Mouse (Mus musculus) telencephalon, adult 2 months (tissue): ENCODE data around the gene Crocc2.
A peak's percentile ranks its signal among the peaks of the same experiment; 100 is the strongest.

Experiments
- DNase-seq: peaks from one replicate; pipeline ENCODE4 v3.0.0-alpha.2; 2011; ENCODE audit warnings: low read depth, low spot score

Gene Crocc2

DNA sequence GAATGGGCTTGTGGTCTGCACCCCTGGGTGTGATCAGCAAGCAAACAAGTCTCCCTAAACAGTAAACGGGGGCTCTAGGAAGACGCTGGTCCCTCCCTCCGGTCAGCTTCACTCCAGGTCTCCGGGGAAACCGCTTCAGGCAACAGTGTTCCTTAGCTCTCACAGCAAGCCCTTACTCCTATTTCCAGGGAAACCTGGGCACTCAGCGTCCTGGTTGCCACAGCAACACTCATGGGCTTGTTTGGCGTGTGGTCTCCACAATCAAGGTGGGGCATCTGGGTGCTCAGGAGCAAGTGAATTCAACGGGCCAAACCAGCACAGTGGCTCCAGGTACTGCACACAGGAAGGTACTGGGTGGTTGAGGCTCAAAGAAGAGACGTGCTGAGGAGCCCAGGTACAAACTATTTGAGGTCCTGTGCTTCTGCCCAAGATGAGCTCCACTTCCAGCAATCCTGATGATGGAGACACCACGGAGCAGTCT lies at the start of gene Crocc2:
Gene Crocc2 (plus strand): TSS at position 431 of the 481 bp plus-strand sequence.
- DNase-seq, result no peak

GRCm38 (mm10) chr1:93118816-93119215 lies 49.7 kb upstream of the Crocc2 start:
- no peak for DNase-seq

DNA sequence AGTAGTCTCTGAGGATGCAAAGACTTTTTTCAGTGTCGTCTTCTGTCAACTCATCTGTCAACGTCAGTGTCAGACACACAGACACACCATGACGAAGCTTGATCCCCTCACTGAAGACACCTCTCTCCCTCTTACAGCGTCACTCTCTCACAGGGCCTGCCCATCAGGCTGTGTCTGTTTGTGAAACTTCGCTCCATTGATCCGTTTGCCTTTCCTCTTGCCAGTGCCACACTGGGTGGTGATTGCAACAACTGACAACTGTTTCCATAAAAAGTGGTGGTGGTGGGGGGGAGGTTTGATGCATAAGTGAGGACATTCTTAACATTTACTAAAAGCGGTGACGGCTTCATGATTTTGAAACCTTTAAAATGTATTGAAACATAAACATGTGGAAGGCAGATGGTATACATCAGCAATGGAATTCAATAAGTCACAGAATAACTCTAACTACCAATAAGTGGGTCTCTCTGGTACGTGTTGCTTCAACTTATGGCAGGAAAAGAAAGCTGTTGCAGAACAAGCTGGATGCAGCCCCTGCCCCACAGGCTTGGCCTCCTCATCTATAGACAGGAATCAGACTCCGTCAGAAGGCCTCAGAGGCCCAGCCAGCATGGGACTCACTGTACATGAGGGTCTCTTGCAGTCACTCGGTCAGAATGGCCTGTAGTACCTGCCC lies 45.2 kb upstream of the Crocc2 start:
- no peak for DNase-seq

DNA sequence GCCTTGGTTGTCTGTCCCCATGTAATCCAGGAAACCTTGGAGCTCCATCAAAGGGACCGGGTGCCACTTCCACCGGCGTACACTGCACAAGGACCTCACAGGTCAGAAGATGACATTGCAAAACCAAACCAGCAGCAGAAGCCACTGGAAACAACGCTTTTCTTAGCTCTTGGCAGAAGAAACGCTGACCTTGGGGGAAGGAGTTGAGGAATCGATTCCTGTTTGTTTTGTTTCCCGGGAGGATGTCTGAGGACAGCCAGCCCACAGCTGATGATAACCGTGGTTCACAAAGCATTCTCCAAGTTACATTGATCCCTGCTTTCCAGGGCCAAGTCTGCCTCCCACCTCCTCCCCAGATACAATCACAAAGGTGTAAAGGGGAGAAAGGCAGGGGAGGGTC lies 44.5 kb upstream of the Crocc2 start:
- DNase-seq, result no peak

- DNase-seq, result no peak
Measured at GRCm38 (mm10) chr1:93125256-93125655, 43.3 kb upstream of the Crocc2 start.

- no peak for DNase-seq
Measured at GRCm38 (mm10) chr1:93128209-93128608, 40.3 kb upstream of the Crocc2 start.

GRCm38 (mm10) chr1:93128710-93129349 lies 39.7 kb upstream of the Crocc2 start:
- DNase-seq, result peak; percentile 47

DNA sequence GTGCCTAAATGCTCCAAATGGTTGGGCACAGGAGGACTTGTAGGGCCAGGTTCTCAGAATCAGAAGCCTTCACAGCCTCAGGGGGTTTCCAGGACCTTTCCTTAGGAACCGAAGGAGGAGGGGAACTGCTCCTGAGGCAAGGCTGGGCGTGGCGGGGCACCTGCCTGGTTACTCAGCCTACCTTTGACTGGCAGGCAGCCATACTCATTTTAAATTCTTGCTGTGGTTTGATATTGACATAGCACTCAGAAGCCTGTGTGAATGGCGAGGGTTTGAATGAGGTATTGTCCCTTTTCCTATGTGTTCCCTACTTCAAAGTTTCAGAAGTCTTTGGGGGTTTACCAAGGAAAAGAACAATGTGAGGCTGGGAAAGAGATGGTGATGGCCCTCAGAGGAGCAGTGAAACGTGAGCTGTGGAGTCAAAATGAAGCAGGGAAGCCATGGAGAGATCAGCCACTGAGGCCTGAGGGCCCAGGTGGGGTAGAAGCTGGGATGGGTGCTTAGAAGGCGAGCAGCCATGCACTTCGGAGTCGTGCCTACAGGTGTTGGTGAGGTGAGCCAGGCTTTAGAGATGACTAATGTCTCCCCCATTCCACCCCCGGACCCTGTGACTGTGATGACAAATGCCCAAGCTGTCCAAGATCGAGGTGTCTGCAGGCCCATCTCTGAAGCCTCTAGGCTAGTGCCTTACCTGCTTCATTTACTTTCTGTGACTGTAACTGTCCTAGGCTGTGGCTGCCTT lies 38.1 kb upstream of the Crocc2 start:
- DNase-seq, result no peak

DNA sequence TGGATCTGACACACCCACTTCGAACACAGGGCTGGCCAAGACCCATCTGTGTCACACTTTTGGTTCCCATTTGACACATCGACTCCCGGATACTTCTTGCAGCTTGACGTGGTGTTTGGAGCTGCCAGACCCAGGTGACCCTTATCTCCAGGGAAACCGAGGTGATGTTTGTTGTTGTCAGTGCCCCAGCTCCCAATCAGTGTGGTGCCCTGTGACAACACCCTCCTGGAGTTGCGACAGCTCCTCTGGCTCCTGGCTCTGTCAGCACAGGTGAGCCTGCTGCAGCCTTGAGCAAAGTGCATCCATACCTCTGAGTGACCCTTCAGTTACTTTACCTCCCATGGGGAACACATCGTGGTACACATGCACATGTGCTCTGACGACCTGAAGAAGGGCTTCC lies 35.8 kb upstream of the Crocc2 start:
- DNase-seq, result no peak

GRCm38 (mm10) chr1:93135036-93135526 lies 33.4 kb upstream of the Crocc2 start, which contains the start of gene Agxt:
TSS of gene Agxt (plus strand) at chr1:93135240.
- no peak for DNase-seq

- DNase-seq, result no peak
Measured at GRCm38 (mm10) chr1:93138534-93138933, 30.0 kb upstream of the Crocc2 start.

DNA sequence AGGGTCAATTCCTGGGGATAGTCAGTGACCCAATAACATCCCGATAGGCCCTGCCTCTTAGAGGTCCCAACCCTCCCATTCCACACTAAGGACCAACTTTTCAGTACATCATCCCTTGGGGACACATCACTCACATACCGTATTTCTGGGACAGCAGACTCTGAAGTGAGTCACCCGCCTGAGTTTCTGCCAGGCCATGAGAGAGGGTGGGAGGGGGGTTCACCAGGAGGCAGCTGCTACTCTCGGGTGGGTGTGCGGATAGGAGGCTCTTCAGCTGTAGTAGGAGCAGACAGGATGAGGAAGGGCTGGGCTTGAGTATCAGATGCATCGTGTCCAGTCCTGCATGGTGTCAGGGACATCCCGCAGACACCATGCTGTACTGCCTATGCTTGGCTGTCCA lies 28.8 kb upstream of the Crocc2 start:
- DNase-seq, result peak; percentile 49

- DNase-seq, result no peak
Measured at GRCm38 (mm10) chr1:93142871-93143270, 25.7 kb upstream of the Crocc2 start.

GRCm38 (mm10) chr1:93144176-93144575 lies 24.3 kb upstream of the Crocc2 start:
- DNase-seq, result no peak

DNA sequence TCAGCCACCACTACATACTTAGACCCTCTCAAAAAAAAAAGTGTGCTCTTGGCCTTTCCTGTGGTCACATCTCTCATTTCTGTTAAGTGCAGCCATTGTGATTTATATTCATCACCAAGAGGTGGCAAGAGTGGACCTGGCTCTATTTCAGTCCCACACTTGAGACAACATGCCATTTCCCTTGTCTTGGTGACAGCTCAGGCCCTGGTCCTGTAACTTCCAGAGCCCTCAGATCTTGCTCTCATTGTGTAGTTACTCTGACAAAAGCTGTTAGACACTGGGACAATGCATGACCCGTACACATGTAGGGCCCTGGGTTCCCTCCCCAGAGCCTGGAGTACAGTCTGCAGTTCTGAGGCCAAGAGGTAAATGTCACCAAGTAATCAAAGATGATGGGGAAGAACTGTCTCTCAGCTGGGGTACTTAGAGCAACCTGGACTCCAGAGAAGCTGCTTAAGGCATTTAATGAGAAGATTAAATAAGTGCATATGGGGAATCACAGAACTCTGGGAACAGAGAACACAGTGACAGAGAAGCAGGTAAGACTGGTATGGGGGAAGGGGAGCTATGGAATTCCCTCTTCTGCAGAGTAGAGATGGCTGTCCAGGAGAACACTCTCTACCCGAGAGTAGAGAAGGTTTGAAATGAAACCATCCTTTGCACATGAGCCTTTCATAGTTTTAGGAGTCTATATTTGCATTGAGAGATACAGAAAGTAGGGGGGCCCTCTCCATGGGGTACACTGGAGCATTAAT lies 17.4 kb upstream of the Crocc2 start:
- DNase-seq, result no peak

- DNase-seq, result no peak
Measured at GRCm38 (mm10) chr1:93157566-93157965, 11.0 kb upstream of the Crocc2 start.

DNA sequence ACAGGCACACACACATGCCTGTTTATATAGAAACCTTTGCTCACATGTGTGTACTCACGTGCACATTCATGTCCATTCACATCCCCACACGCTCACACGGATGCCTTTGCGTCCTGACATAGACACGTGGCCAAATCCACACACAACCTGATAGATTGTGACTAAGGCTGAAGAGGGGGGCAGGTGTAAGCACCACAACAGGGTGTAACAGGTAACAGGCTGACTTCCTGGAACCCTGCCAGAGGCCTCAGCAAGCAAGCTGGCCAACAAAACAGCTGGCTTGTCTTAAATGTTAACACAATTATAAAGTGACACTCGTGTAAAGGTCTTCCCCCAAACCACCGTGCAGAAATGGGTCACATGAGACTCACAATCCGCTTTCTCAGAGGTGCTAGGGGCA lies 9.6 kb upstream of the Crocc2 start:
- DNase-seq, result no peak

DNA sequence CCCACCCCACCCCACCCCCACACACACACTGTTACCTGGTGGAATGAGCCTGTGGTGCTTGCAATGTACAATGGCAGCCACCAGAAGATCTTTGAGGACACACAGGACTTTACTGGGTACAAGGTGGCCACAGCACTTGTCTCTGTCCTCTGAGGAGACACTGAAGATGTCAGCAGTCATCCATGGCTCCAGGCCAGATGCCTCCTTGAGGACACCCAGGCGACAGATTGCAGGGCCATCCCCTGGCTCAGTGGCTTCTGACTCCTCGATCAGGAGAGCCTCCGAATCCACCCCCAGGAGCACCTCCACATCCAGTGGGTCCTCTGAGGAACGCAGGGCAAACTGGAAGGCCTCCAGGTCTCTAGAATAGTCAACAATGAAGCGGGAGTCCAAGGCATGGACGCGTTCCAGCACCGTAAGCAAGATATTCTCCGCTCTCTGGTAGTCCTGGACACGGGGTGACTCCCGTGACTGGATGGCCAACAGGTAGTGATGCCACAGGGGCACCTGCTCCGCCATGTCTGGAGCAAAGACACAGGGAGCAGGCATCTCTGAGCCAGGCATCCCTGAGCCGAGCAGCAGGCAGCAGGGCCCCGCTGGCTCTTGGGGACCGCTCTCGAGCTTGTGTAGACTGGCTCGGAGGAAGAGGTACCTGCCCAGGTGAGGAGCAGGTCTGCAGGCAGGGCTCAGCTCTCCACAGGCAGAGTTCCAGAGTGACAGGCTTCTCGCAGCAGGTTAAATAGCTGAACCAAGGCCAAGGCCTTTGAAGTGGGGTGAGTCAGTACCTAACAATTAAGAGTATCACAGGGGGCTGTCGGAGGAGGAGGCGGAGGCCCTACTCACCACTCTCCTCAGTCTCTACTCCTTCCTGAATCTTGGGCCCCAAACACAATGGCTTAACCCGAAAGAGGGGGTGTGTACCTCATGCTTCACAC lies 8.7 kb upstream of the Crocc2 start:
- DNase-seq, result no peak

- DNase-seq, result no peak
Measured at GRCm38 (mm10) chr1:93160501-93161133, 7.9 kb upstream of the Crocc2 start, which contains the start of gene 2310007B03Rik. TSS of gene 2310007B03Rik (minus strand) at chr1:93160948.

- no peak for DNase-seq
Measured at GRCm38 (mm10) chr1:93161350-93161749, 7.2 kb upstream of the Crocc2 start.
